Mouse (Mus musculus): ENCODE results near the gene Igf1r. TPM values are rescaled to one million over a fixed set of nuclear protein-coding genes. Genes with fewer than 3 reads are reported as not detected.

Igf1r gene
- polyA plus RNA-seq, 1 experiment from 2014 or later, result 25.6 TPM

- Histone ChIP-seq H3K36me3 (no peaks in the 10 kb centered on the region), H3K27me3 (replicated peaks) (no peaks in the 10 kb centered on the region), H3K4me3 (no peak overlapping the region), H3K9me3 (replicated peaks) (no peaks in the 10 kb centered on the region), H3K27ac (ENCODE audit: poor library complexity, severe bottlenecking) (no peak overlapping the region), H3K4me1 (replicated peaks) (peaks cover 49% of the 10 kb centered on the region), H3K9ac (no peak overlapping the region), H3K4me2 (no peak overlapping the region)
- no peak for ATAC-seq (ENCODE audit: insufficient number of reproducible peaks, low FRiP score)
- WGBS, result 78% methylated on average over 6 of the region's 6 CpGs
These were observed 143.8 kb downstream of the Igf1r start for GRCm38 (mm10) chr7:68096411-68096810.

DNA sequence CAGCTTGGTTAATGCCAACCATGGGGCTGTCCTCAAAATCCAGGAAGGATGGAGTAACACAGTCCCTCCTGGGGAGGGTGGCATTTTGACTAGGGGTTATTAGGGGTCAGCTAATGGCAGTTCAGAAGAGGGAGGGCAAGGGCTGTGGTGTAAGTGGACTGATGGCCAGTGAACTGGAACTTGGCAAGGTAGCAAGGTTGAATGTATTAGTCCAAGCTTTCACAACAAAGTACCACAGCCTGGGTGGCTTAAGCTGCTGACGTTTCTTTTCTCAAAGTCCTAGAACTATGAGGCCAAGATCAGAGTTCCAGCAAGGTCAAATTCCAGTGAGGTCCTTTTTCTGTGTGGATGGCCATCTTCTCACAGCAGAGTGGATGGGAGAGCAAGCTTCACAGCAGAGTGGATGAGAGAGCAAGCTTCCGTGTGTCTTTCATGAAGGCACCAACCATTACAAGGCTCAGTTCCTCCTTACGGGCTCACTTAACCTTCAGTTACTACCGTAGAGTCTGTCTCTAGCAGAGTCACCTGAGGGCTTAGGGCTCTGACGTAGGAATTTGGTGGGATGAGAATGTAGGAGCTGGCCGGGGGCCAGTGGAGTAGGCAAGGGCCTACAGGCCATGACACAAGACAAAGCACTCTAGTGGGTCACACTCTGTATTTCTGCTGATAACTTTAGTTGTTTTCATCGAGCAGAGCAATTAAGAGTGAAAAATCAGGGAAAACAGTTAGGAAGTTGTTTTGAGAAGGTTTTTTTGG, 144.6 kb downstream of the Igf1r start:
- peaks cover 44% of the 10 kb centered on the region for H3K4me1 ChIP-seq (replicated peaks)

DNA sequence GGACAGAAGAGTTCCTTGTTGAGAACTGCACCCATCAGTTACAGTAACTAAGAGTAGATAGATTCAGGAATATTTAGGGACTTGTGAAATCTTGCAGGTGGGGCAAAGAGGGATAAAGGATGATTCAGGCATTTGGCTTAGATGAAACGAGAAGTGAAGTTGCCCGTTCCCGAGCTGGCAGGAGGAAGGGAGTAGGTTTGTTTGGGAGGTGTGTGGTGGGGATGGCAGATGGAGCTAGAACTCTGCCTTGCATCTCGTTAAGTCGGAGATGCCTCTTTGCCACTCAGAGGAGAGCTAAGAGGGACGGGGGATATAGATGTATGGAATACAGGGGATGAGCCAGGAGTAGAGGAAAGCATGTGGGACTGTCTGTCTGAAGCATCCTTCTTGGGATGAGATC, 145.5 kb downstream of the Igf1r start:
- Histone ChIP-seq H3K9me3 (replicated peaks) (no peaks in the 10 kb centered on the region), H3K27ac (ENCODE audit: poor library complexity, severe bottlenecking) (no peak overlapping the region), H3K9ac (no peak overlapping the region), H3K4me1 (replicated peaks) (peaks cover 48% of the 10 kb centered on the region), H3K4me2 (no peak overlapping the region), H3K27me3 (replicated peaks) (no peaks in the 10 kb centered on the region), H3K4me3 (no peak overlapping the region), H3K36me3 (no peaks in the 10 kb centered on the region)
- 96% methylated on average over 6 of the region's 6 CpGs for WGBS
- ATAC-seq (ENCODE audit: insufficient number of reproducible peaks, low FRiP score), result no peak

More for the DNA sequence above, 144.6 kb downstream of the Igf1r start:
- no peak for ATAC-seq (ENCODE audit: insufficient number of reproducible peaks, low FRiP score)
- no peak overlapping the region for H3K27ac ChIP-seq (ENCODE audit: poor library complexity, severe bottlenecking)
- no peaks in the 10 kb centered on the region for H3K9me3 ChIP-seq (replicated peaks)
- H3K27me3 ChIP-seq (replicated peaks), result no peaks in the 10 kb centered on the region
- H3K9ac ChIP-seq, result no peak overlapping the region
- 75% methylated on average over 7 of the region's 7 CpGs for WGBS
- no peaks in the 10 kb centered on the region for H3K36me3 ChIP-seq
- no peak overlapping the region for H3K4me3 ChIP-seq
- no peak overlapping the region for H3K4me2 ChIP-seq

- peaks cover 58% of the 10 kb centered on the region for H3K4me1 ChIP-seq (replicated peaks)
- no peaks in the 10 kb centered on the region for H3K9me3 ChIP-seq (replicated peaks)
- H3K27me3 ChIP-seq (replicated peaks), result no peaks in the 10 kb centered on the region
- no peak overlapping the region for H3K4me3 ChIP-seq
- no peak overlapping the region for H3K4me2 ChIP-seq
- H3K9ac ChIP-seq, result no peak overlapping the region
- H3K36me3 ChIP-seq, result no peaks in the 10 kb centered on the region
- 77% methylated on average over 10 of the region's 10 CpGs for WGBS
- ATAC-seq (ENCODE audit: insufficient number of reproducible peaks, low FRiP score), result no peak
- no peak overlapping the region for H3K27ac ChIP-seq (ENCODE audit: poor library complexity, severe bottlenecking)
These were observed 147.8 kb downstream of the Igf1r start for GRCm38 (mm10) chr7:68100388-68100787.

- Histone ChIP-seq H3K27me3 (replicated peaks) (no peaks in the 10 kb centered on the region), H3K27ac (ENCODE audit: poor library complexity, severe bottlenecking) (peak overlapping the region; percentile 4; the same call in 1 of the 2 replicates), H3K36me3 (no peaks in the 10 kb centered on the region), H3K9me3 (replicated peaks) (no peaks in the 10 kb centered on the region), H3K4me1 (replicated peaks) (peaks cover 44% of the 10 kb centered on the region), H3K4me2 (no peak overlapping the region), H3K4me3 (no peak overlapping the region), H3K9ac (no peak overlapping the region)
- no peak for ATAC-seq (ENCODE audit: insufficient number of reproducible peaks, low FRiP score)
- WGBS, result 72% methylated on average over 15 of the region's 15 CpGs
These were observed 150.0 kb downstream of the Igf1r start for GRCm38 (mm10) chr7:68102456-68103177.

GRCm38 (mm10) chr7:68103178-68103530, 150.5 kb downstream of the Igf1r start:
- Histone ChIP-seq H3K4me3 (no peak overlapping the region), H3K4me2 (no peak overlapping the region), H3K36me3 (no peaks in the 10 kb centered on the region), H3K4me1 (replicated peaks) (peaks cover 43% of the 10 kb centered on the region), H3K9ac (no peak overlapping the region), H3K9me3 (replicated peaks) (no peaks in the 10 kb centered on the region), H3K27me3 (replicated peaks) (no peaks in the 10 kb centered on the region), H3K27ac (ENCODE audit: poor library complexity, severe bottlenecking) (no peak overlapping the region)
- WGBS, result 19% methylated on average over 2 of the region's 2 CpGs
- no peak for ATAC-seq (ENCODE audit: insufficient number of reproducible peaks, low FRiP score)

GRCm38 (mm10) chr7:68111532-68111931, 158.9 kb downstream of the Igf1r start:
- H3K9me3 ChIP-seq (replicated peaks), result no peaks in the 10 kb centered on the region
- H3K27ac ChIP-seq (ENCODE audit: poor library complexity, severe bottlenecking), result no peak overlapping the region
- H3K27me3 ChIP-seq (replicated peaks), result no peaks in the 10 kb centered on the region
- no peak for ATAC-seq (ENCODE audit: insufficient number of reproducible peaks, low FRiP score)
- no peak overlapping the region for H3K9ac ChIP-seq
- peaks cover 36% of the 10 kb centered on the region for H3K4me1 ChIP-seq (replicated peaks)
- H3K36me3 ChIP-seq, result no peaks in the 10 kb centered on the region
- H3K4me2 ChIP-seq, result no peak overlapping the region
- no peak overlapping the region for H3K4me3 ChIP-seq
- WGBS, result 91% methylated on average over 4 of the region's 4 CpGs

GRCm38 (mm10) chr7:68112582-68112981, 160.0 kb downstream of the Igf1r start:
- H3K27me3 ChIP-seq (replicated peaks), result no peaks in the 10 kb centered on the region
- H3K9me3 ChIP-seq (replicated peaks), result no peaks in the 10 kb centered on the region
- 85% methylated on average over 8 of the region's 8 CpGs for WGBS
- H3K36me3 ChIP-seq, result peaks cover 4% of the 10 kb centered on the region; the same call in 1 of the 2 replicates
- H3K4me3 ChIP-seq, result no peak overlapping the region
- no peak overlapping the region for H3K4me2 ChIP-seq
- H3K4me1 ChIP-seq (replicated peaks), result peaks cover 33% of the 10 kb centered on the region
- H3K27ac ChIP-seq (ENCODE audit: poor library complexity, severe bottlenecking), result no peak overlapping the region
- no peak for ATAC-seq (ENCODE audit: insufficient number of reproducible peaks, low FRiP score)
- H3K9ac ChIP-seq, result no peak overlapping the region

- no peaks in the 10 kb centered on the region for H3K27me3 ChIP-seq (replicated peaks)
- no peak overlapping the region for H3K9ac ChIP-seq
- H3K36me3 ChIP-seq, result peaks cover 4% of the 10 kb centered on the region; the same call in 1 of the 2 replicates
- no peak overlapping the region for H3K27ac ChIP-seq (ENCODE audit: poor library complexity, severe bottlenecking)
- ATAC-seq (ENCODE audit: insufficient number of reproducible peaks, low FRiP score), result no peak
- peaks cover 48% of the 10 kb centered on the region for H3K4me1 ChIP-seq (replicated peaks)
- no peaks in the 10 kb centered on the region for H3K9me3 ChIP-seq (replicated peaks)
- WGBS, result 17% methylated on average over 5 of the region's 5 CpGs
- no peak overlapping the region for H3K4me2 ChIP-seq
- no peak overlapping the region for H3K4me3 ChIP-seq
These were observed 161.7 kb downstream of the Igf1r start for GRCm38 (mm10) chr7:68114364-68114763.

GRCm38 (mm10) chr7:68114983-68115715, 162.5 kb downstream of the Igf1r start:
- H3K27me3 ChIP-seq (replicated peaks), result no peaks in the 10 kb centered on the region
- peaks cover 50% of the 10 kb centered on the region for H3K4me1 ChIP-seq (replicated peaks)
- H3K4me3 ChIP-seq, result no peak overlapping the region
- H3K9me3 ChIP-seq (replicated peaks), result no peaks in the 10 kb centered on the region
- H3K27ac ChIP-seq (ENCODE audit: poor library complexity, severe bottlenecking), result no peak overlapping the region
- H3K9ac ChIP-seq, result no peak overlapping the region
- 56% methylated on average over 21 of the region's 21 CpGs for WGBS
- ATAC-seq (ENCODE audit: insufficient number of reproducible peaks, low FRiP score), result no peak
- H3K36me3 ChIP-seq, result peaks cover 4% of the 10 kb centered on the region; the same call in 1 of the 2 replicates
- H3K4me2 ChIP-seq, result no peak overlapping the region

- H3K9me3 ChIP-seq (replicated peaks), result no peaks in the 10 kb centered on the region
- no peak overlapping the region for H3K4me2 ChIP-seq
- H3K27me3 ChIP-seq (replicated peaks), result no peaks in the 10 kb centered on the region
- H3K36me3 ChIP-seq, result peaks cover 4% of the 10 kb centered on the region; the same call in 1 of the 2 replicates
- no peak for ATAC-seq (ENCODE audit: insufficient number of reproducible peaks, low FRiP score)
- no peak overlapping the region for H3K9ac ChIP-seq
- WGBS, result 67% methylated on average over 5 of the region's 5 CpGs
- no peak overlapping the region for H3K27ac ChIP-seq (ENCODE audit: poor library complexity, severe bottlenecking)
- H3K4me3 ChIP-seq, result no peak overlapping the region
- peaks cover 58% of the 10 kb centered on the region for H3K4me1 ChIP-seq (replicated peaks)
These were observed 164.9 kb downstream of the Igf1r start for GRCm38 (mm10) chr7:68117567-68117966.
